Mouse (Mus musculus): ENCODE measurements around the gene Cym.

Cym gene

GRCm38 (mm10) chr3:107171964-107172363 lies 49.6 kb downstream of the Cym start:
- no peak for DNase-seq (ENCODE audit: low read depth, low spot score)

GRCm38 (mm10) chr3:107169552-107169951 lies 52.0 kb downstream of the Cym start:
- DNase-seq (ENCODE audit: low read depth, low spot score), result peak; percentile 81

GRCm38 (mm10) chr3:107162741-107163140 lies 58.8 kb downstream of the Cym start:
- DNase-seq (ENCODE audit: low read depth, low spot score), result peak; percentile 90

Measured in brain, adult 2 months (tissue).